Mouse (Mus musculus) bone marrow, adult 2 months (tissue): Measurements from ENCODE around the gene Magi3. TPM values are rescaled to one million over a fixed set of nuclear protein-coding genes. Genes with fewer than 3 reads are reported as not detected.

Experiments
- H3K27ac ChIP-seq: fragments of 200-500 bp; 2 replicates; pipeline ENCODE4 v1.5.1; 2012; ENCODE audit warnings: low read depth, mild to moderate bottlenecking, control low read depth, inconsistent platforms, low read length; ENCODE audit not compliant: control insufficient read depth, poor library complexity, insufficient read depth
- H3K4me1 ChIP-seq: fragments of 200-500 bp; 2 replicates; pipeline ENCODE4 v1.6.1; 2011; ENCODE audit warnings: low read length; ENCODE audit not compliant: control insufficient read depth, insufficient read depth
- H3K4me3 ChIP-seq: fragments of 200-500 bp; replicated peaks from 2 replicates; pipeline ENCODE3; 2011; ENCODE audit warnings: mild to moderate bottlenecking, low read depth, low read length, control low read depth; ENCODE audit not compliant: control insufficient read depth
- CTCF ChIP-seq: fragments of 200-500 bp; IDR thresholded peaks from 2 replicates; pipeline ENCODE4 v1.5.1; 2011; ENCODE audit warnings: low read length, control low read depth; ENCODE audit not compliant: control insufficient read depth, insufficient read depth
- POLR2A ChIP-seq: fragments of 200-500 bp; IDR thresholded peaks from 2 replicates; pipeline ENCODE4 v1.6.1; 2011; ENCODE audit warnings: low read depth, mild to moderate bottlenecking, control low read depth, low read length, borderline replicate concordance; ENCODE audit not compliant: control insufficient read depth
- WGBS: fragments of 180-500 bp; shearing (Covaris S2); methylation state at CpG from one replicate; pipeline ENCODE4 v1.1.7; 2018; 5-methylcytosine and 5-hydroxymethylcytosine counted together
- polyA plus RNA-seq: library from polyadenylated mRNA; stranded (reverse); fragments of >200 nt; gene quantifications from 2 replicates; pipeline ENCODE4 v1.2.4, GENCODE M21; 2011; ENCODE audit warnings: low replicate concordance; ENCODE audit not compliant: missing spikeins, insufficient read depth, insufficient read length

Gene Magi3
- polyA plus RNA-seq, 1 experiment: 1.6 TPM

DNA sequence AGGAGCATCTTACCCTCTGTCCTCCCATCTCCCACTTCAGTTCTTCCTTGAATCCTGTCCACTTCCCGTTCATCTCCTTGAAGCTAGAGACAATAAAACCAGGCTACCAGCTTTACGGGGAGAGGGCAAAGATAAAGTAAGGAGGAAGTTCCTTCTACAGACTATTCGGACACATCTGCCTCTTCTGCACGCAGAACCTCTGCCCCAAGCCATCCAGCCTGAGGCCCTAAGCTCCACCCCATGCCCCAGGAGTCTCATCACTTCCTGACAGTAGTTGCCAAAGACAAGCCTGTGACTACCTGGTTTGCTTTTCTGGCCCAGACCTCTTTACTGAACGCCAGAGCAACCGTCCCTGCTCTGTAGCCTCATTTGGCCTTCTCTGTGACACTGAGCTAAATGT lies 23.8 kb upstream of the Magi3 start:
- 53% methylated on average over 6 of the region's 6 CpGs for WGBS
- TF ChIP-seq POLR2A (no peak), CTCF (no peak)
- peaks cover 1% of the 10 kb centered on the region for H3K4me1 ChIP-seq

DNA sequence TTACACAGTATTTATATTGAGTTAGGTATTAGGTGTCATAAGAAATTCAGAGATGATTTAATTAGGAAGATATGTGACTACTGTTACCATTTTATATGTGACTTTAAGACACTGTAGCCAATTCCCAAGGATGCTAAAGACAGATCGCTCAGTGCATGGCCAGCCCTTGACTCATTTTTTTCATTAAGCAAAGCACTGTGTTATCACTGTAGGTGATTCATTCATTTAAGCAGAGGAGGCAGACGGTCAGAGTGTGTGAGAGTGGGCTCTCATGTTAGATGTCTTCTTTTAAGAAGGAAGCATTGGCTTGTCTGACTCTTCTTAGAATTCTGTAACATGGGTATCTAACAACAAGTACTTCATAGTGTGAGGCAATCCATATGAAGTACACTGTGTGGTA lies 19.6 kb upstream of the Magi3 start:
- no peak for TF ChIP-seq POLR2A
- TF ChIP-seq CTCF: no peak
- H3K4me1 ChIP-seq: no peaks in the 10 kb centered on the region; the same call in 1 of the 2 replicates
- no peak overlapping the region for H3K4me3 ChIP-seq
- WGBS: 78% methylated on average over 2 of the region's 2 CpGs
- no peak overlapping the region for H3K27ac ChIP-seq

More for the DNA sequence above, 23.8 kb upstream of the Magi3 start:
- H3K4me3 ChIP-seq: no peak overlapping the region
- no peak overlapping the region for H3K27ac ChIP-seq

DNA sequence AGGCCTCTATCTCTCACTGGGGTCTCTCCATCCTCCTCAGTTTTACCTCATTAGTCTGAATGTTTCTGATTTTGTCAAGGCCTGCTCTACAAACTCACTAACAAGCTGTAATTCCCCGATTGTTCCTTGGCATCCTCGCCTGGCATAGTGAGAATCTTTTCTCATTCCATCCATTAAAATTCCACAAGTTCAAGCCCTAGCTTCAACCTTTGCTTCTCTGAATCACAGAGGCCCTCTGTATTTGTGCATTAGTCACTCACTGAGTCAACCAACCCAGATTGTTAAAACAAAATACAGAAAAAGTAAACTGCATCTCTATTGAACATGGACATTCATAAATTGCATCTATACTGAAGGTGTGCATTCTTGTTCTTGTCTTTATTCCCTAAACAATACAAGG lies 19.2 kb upstream of the Magi3 start:
- no peak for TF ChIP-seq POLR2A
- TF ChIP-seq CTCF: no peak
- Histone ChIP-seq H3K4me3 (no peak overlapping the region), H3K4me1 (no peaks in the 10 kb centered on the region), H3K27ac (no peak overlapping the region)
- WGBS: 77% methylated on average over 2 of the region's 2 CpGs

DNA sequence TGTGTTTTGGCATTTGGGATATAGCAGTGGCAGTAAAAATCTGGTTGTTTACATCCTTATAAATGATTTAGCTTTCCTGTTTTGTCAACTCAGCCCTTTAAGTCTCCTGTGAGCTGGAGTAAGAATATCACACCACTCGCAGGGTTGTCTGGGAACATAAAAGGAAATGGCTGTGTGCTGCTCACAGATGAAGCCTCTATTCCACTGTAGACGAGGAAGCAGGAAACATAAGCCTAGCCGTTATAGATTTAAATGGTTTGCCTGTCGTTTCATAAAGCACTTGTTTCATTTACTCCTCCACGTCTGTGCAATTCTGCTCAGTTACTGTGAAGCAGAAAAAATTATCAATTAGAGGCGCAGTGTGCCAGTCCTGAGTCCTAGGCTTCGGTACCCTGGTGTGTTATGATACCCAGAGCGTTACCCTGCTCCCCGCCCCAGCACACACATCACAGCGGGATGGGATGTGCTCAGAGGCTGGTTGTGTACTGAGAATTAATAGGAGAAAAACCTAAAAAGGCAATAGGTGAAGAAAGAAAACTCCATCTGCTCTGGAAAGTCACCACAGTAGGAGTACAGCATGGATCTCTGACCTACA lies 17.8 kb upstream of the Magi3 start:
- TF ChIP-seq CTCF: no peak
- TF ChIP-seq POLR2A: no peak
- WGBS: 48% methylated on average over 10 of the region's 10 CpGs
- H3K4me3 ChIP-seq: no peak overlapping the region

DNA sequence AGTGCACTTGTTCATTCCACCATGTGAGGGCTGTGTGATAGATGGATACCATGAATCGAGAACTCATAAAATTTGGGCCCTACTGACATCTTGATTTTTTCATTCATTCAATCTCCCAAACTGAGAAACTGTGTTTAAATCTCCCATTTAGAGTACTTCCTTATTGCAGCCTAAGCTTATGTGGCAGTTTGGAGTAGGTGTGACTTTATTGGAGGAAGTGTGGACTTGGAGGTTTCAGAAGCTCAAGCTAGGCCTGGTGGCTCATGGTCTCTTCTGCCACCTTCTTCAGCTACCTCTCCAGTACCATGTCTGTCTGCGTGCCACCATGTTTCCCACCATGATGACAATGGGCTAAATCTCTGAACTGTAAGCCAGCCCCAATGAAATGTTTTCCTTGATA lies 15.9 kb upstream of the Magi3 start:
- Histone ChIP-seq H3K4me1 (no peaks in the 10 kb centered on the region), H3K4me3 (no peak overlapping the region), H3K27ac (no peak overlapping the region)
- no peak for TF ChIP-seq CTCF
- no peak for TF ChIP-seq POLR2A
- WGBS: 74% methylated on average over 2 of the region's 2 CpGs

More for the DNA sequence above, 17.8 kb upstream of the Magi3 start:
- Histone ChIP-seq H3K27ac (no peak overlapping the region), H3K4me1 (no peaks in the 10 kb centered on the region)

DNA sequence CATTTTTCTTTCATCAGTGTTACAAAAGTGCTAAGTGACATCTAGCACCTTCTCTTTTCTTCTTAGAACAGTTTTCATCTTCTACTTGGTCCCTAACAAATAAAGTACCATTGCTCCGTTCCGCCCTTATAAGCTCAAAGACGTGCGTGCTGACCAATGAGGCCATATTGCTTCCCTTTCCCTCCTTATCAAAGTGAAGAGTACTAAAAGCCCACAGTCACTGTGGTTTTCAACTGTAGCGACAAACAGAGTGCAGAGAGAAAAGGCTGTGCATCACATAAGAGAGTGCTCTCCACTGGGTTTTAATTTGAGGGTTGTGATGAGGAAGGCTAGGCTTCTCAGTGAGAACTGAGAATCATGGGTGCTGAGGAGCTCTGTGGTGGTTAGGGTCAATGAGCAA lies 14.9 kb upstream of the Magi3 start:
- Histone ChIP-seq H3K4me3 (no peak overlapping the region), H3K27ac (no peak overlapping the region), H3K4me1 (no peaks in the 10 kb centered on the region)
- 37% methylated on average over 5 of the region's 5 CpGs for WGBS
- no peak for TF ChIP-seq CTCF
- TF ChIP-seq POLR2A: no peak

DNA sequence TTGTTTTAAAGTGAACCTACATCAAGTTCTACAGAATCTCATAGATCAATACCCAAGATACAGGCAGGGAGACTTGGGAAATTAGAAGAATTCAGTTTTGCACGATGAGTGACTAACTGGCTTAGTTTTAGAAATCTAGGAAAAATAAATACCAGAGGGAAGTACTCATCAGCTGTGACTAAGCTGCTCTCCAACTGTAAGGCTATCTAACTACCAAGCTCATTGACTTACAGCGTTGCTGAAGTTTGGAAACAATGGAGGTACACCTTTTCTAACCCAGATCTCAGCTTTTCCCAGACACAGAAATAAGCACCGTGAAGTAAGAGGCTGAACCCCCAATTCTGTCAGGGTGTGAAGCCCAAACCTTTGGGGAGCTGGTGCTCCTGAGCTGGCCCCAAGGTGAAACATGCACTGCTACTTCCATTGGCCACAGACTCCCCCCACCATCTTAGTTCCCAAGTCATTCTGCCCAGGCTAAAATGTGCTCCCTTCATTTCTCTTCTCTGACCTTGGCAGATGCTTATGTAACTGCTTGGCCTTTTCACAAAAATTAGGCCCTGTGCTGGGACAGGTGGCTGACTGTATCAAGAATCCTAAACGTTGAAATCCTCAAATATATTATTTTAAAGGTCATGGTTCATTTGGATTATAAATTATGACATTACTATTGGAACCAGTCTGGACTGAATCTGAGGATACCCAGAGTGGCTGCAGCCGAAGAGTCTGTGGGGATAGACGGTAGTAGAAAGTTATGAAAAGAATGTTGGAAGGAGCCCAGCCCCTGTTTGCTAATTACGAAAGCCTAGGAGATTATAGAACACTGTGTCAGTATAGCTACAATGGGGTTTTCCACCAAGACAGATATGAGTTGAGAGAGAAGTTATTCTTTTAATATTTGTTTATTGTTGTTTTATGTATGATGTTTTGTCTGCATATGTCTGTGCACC lies 13.5 kb upstream of the Magi3 start:
- Histone ChIP-seq H3K4me1 (no peaks in the 10 kb centered on the region), H3K4me3 (no peak overlapping the region), H3K27ac (no peak overlapping the region)
- 79% methylated on average over 7 of the region's 7 CpGs for WGBS
- TF ChIP-seq CTCF (no peak), POLR2A (no peak)

DNA sequence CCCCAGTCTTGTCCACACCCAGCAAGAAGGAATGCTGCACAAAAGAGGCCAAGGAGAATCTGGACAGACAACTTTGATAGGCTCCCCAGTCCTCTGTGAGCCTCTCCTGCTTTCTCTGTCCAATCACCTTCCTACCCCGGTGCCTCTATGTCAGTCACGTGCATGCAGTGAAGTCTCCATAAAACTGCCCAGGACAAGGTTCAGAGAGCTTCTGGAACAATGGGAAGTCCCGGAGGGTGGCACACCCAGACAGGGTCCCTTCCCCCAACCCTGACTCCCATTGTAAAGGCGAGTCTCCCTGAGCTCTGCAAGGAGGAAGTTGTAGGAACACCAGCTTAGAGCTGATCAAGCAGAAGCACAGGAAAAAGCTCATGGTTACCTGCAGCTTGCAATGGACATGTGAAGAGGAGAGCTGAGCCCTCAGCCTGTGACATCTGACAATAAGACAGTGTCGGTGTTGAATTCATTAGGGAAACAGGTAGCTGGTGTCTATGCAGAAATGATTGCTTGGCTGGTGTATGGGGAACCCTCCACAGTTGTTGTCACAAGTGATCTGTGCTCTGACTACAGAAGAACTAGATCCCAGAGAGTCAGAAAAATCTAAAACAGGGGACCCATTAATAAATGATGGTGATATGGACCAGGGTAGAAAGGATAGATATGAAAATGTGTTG lies 7.4 kb upstream of the Magi3 start:
- TF ChIP-seq CTCF: no peak
- no peak for TF ChIP-seq POLR2A
- no peak overlapping the region for H3K4me3 ChIP-seq
- H3K27ac ChIP-seq: no peak overlapping the region
- no peaks in the 10 kb centered on the region for H3K4me1 ChIP-seq
- 24% methylated on average over 5 of the region's 5 CpGs for WGBS
